Mouse (Mus musculus) frontal cortex, adult (tissue): ENCODE results near the gene Gm11564.
"Not testable (repeated sequence)": the region's sequence is repeated elsewhere in the genome, so short reads cannot be mapped to it uniquely, and the experiment has no call there.

ENCODE experiments used
- ATAC-seq: cut with Nextera tagmentation; 2 replicates; pipeline ENCODE4 v1.9.2; 2017; ENCODE audit warnings: mild to moderate bottlenecking, moderate library complexity, mixed read lengths; ENCODE audit not compliant: low TSS enrichment

Gm11564 gene

GRCm38 (mm10) chr11:99815566-99815965 lies at the start of gene Gm11564:
TSS of gene Gm11564 (minus strand) at chr11:99815666.
- not testable (repeated sequence) for ATAC-seq

GRCm38 (mm10) chr11:99864176-99864575 lies 48.7 kb upstream of the Gm11564 start, which contains the start of gene Gm11559:
TSS of gene Gm11559 (plus strand) at chr11:99864476.
- not testable (repeated sequence) for ATAC-seq

GRCm38 (mm10) chr11:99858761-99859160 lies 43.3 kb upstream of the Gm11564 start:
- ATAC-seq: peak; percentile 23; the same call in 1 of the 2 replicates

GRCm38 (mm10) chr11:99857617-99858016 lies 42.2 kb upstream of the Gm11564 start, which contains the start of gene Gm11568:
TSS of gene Gm11568 (plus strand) at chr11:99857917.
- no peak for ATAC-seq

GRCm38 (mm10) chr11:99854121-99854520 lies 38.7 kb upstream of the Gm11564 start:
- ATAC-seq: no peak

- ATAC-seq: no peak
Measured at GRCm38 (mm10) chr11:99851508-99851907, 36.0 kb upstream of the Gm11564 start, which contains the start of gene Krtap4-16. TSS of gene Krtap4-16 (minus strand) at chr11:99851608.

GRCm38 (mm10) chr11:99846746-99847145 lies 31.3 kb upstream of the Gm11564 start:
- no peak for ATAC-seq

GRCm38 (mm10) chr11:99842185-99842584 lies 26.7 kb upstream of the Gm11564 start:
- ATAC-seq: no peak

GRCm38 (mm10) chr11:99837966-99838365 lies 22.5 kb upstream of the Gm11564 start, which contains the start of gene 2300003K06Rik:
TSS of gene 2300003K06Rik (minus strand) at chr11:99838066.
- ATAC-seq: no peak

GRCm38 (mm10) chr11:99809792-99810191 lies 5.7 kb downstream of the Gm11564 start, which contains the start of gene Krtap4-13:
TSS of gene Krtap4-13 (minus strand) at chr11:99809892.
- ATAC-seq: not testable (repeated sequence)

- ATAC-seq: not testable (repeated sequence)
Measured at GRCm38 (mm10) chr11:99804346-99804745, 11.1 kb downstream of the Gm11564 start, which contains the start of gene Gm11554. TSS of gene Gm11554 (minus strand) at chr11:99804446.

- ATAC-seq: not testable (repeated sequence)
Measured at GRCm38 (mm10) chr11:99798832-99799231, 16.6 kb downstream of the Gm11564 start, which contains the start of gene Gm11569. TSS of gene Gm11569 (minus strand) at chr11:99798932.

GRCm38 (mm10) chr11:99793367-99793766 lies 22.1 kb downstream of the Gm11564 start, which contains the start of gene Gm11596:
TSS of gene Gm11596 (minus strand) at chr11:99793467.
- ATAC-seq: no peak

GRCm38 (mm10) chr11:99784900-99785299 lies 30.6 kb downstream of the Gm11564 start, which contains the start of gene Krtap4-9:
TSS of gene Krtap4-9 (plus strand) at chr11:99785200.
- not testable (repeated sequence) for ATAC-seq

- ATAC-seq: no peak
Measured at GRCm38 (mm10) chr11:99780604-99781003, 34.9 kb downstream of the Gm11564 start, which contains the start of gene Krtap4-8. TSS of gene Krtap4-8 (minus strand) at chr11:99780704.

- ATAC-seq: no peak
Measured at GRCm38 (mm10) chr11:99778401-99778800, 37.1 kb downstream of the Gm11564 start.

GRCm38 (mm10) chr11:99772813-99773212 lies 42.7 kb downstream of the Gm11564 start, which contains the start of gene Gm11595:
TSS of gene Gm11595 (minus strand) at chr11:99772913.
- ATAC-seq: not testable (repeated sequence)

- no peak for ATAC-seq
Measured at GRCm38 (mm10) chr11:99768410-99768809, 47.1 kb downstream of the Gm11564 start.
